Mouse (Mus musculus): Measurements from ENCODE around the gene B3gat1. TPM values are rescaled to one million over a fixed set of nuclear protein-coding genes. Genes with fewer than 3 reads are reported as not detected.

Gene B3gat1
- polyA plus RNA-seq, 2 experiments = 0.01 TPM; not detected in 1

DNA sequence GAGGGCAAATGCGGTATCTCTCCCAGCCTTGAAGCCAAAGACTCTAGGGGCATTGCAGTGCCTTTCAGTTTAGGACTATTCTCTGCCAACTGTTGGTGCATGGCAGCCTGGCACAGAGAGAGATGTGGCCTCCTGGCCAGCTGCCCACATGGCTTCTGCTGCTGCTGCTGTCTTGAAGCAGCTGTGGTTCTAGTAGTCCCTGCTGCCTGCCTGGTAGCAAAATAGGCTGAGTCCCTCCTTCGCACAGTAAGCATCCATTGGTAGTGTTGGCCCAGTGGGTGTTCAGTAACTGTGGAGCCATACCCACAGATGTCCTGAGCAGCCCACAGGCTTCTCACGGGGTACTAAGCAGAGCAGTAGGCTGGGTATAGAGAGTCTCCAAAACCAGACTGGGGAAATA, 9.3 kb downstream of the B3gat1 start:
- no peaks in the 10 kb centered on the region for H3K4me1 ChIP-seq (replicated peaks; ENCODE audit: control insufficient read depth in 2 of 2, insufficient read depth in 2 of 2, low read length in 1 of 2)
- no peaks in the 10 kb centered on the region for H3K9me3 ChIP-seq (ENCODE audit: control insufficient read depth, low read length)
- no peaks in the 10 kb centered on the region for H3K27me3 ChIP-seq (ENCODE audit: control insufficient read depth, insufficient read depth, low read length)
- H3K27ac ChIP-seq = no peak overlapping the region
- H3K36me3 ChIP-seq (replicated peaks; ENCODE audit: control insufficient read depth, insufficient read depth, low read depth) = no peaks in the 10 kb centered on the region
- no peak overlapping the region for H3K4me3 ChIP-seq (ENCODE audit: insufficient read depth in 1 of 2, low read depth in 2 of 2, low read length in 2 of 2)
- H3K9ac ChIP-seq (replicated peaks) = no peak overlapping the region
- TF ChIP-seq CTCF (IDR thresholded peaks at IDR 0.05; ENCODE audit: low read depth) (no peak), EP300 (IDR thresholded peaks at IDR 0.05; ENCODE audit: low read depth) (no peak)
- no peak overlapping the region for H3K4me2 ChIP-seq (ENCODE audit: low read depth)
- 45% methylated on average over 3 of the region's 3 CpGs for WGBS (ENCODE audit: insufficient replicate concordance)
- ATAC-seq (ENCODE audit: insufficient read depth) (no peak), DNase-seq (ENCODE audit: low read depth in 3 of 3, low spot score in 3 of 3) (no peak)

DNA sequence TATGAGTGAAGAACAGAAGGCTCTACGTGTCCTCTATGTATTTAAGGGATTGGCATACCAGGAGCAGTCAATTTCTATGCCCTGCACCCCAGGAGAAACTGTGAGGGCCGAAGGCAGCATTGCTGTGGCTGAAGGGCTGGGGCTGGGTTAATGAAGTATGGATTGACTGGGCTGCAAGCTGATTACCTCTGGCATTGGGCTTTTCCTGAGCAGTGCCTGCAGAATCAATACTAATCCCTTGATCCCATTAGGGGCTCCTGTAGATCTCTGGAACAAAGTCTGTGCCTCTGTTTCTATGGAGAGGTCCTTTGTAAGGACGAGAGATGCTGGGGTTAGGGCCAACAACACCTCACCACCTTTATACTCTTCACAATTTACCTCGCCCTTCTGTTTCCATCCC, 13.6 kb downstream of the B3gat1 start:
- H3K9ac ChIP-seq (replicated peaks) = no peak overlapping the region
- no peaks in the 10 kb centered on the region for H3K36me3 ChIP-seq (replicated peaks; ENCODE audit: control insufficient read depth, insufficient read depth, low read depth)
- no peak overlapping the region for H3K27ac ChIP-seq
- H3K4me3 ChIP-seq (ENCODE audit: insufficient read depth in 1 of 2, low read depth in 2 of 2, low read length in 2 of 2) = no peak overlapping the region
- no peak for TF ChIP-seq EP300 (IDR thresholded peaks at IDR 0.05; ENCODE audit: low read depth)
- no peak for TF ChIP-seq CTCF (IDR thresholded peaks at IDR 0.05; ENCODE audit: low read depth)
- DNase-seq (ENCODE audit: low read depth in 3 of 3, low spot score in 3 of 3) (no peak), ATAC-seq (ENCODE audit: insufficient read depth) (no peak)
- no peak overlapping the region for H3K4me2 ChIP-seq (ENCODE audit: low read depth)
- H3K4me1 ChIP-seq (replicated peaks; ENCODE audit: control insufficient read depth in 2 of 2, insufficient read depth in 2 of 2, low read length in 1 of 2) = no peaks in the 10 kb centered on the region
- H3K9me3 ChIP-seq (ENCODE audit: control insufficient read depth, low read length) = no peaks in the 10 kb centered on the region
- 38% methylated on average over 4 of the region's 4 CpGs for WGBS (ENCODE audit: insufficient replicate concordance)
- no peaks in the 10 kb centered on the region for H3K27me3 ChIP-seq (ENCODE audit: control insufficient read depth, insufficient read depth, low read length)

DNA sequence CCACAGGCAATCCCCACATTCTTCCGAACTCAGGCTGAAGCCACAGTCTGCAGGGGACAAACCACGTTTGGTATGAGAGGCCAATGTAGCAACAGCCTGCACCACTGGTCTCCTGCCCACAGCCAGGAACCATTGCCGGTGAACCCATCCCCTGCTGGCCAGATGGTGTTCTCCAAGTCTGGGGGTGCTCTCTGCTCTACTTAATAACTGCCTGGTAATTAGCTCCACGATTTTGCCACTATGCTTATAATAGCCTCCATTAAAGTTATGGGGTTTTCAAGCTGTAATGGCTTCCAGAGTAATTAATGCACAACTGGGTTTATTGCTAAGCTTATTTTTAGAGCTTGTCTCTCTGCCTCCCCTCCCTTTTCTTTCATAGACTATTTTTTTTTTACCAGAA, 15.4 kb downstream of the B3gat1 start:
- Histone ChIP-seq H3K36me3 (replicated peaks; ENCODE audit: control insufficient read depth, insufficient read depth, low read depth) (no peaks in the 10 kb centered on the region), H3K4me2 (ENCODE audit: low read depth) (no peak overlapping the region), H3K4me3 (ENCODE audit: insufficient read depth in 1 of 2, low read depth in 2 of 2, low read length in 2 of 2) (no peak overlapping the region), H3K27me3 (ENCODE audit: control insufficient read depth, insufficient read depth, low read length) (no peaks in the 10 kb centered on the region), H3K27ac (no peak overlapping the region), H3K4me1 (replicated peaks; ENCODE audit: control insufficient read depth in 2 of 2, insufficient read depth in 2 of 2, low read length in 1 of 2) (no peaks in the 10 kb centered on the region), H3K9ac (replicated peaks) (no peak overlapping the region), H3K9me3 (ENCODE audit: control insufficient read depth, low read length) (no peaks in the 10 kb centered on the region)
- ATAC-seq (ENCODE audit: insufficient read depth) = no peak
- no peak for DNase-seq (ENCODE audit: low read depth in 3 of 3, low spot score in 3 of 3)
- WGBS (ENCODE audit: insufficient replicate concordance) = 56% methylated on average over 4 of the region's 4 CpGs
- TF ChIP-seq CTCF (IDR thresholded peaks at IDR 0.05; ENCODE audit: low read depth) = no peak
- no peak for TF ChIP-seq EP300 (IDR thresholded peaks at IDR 0.05; ENCODE audit: low read depth)

DNA sequence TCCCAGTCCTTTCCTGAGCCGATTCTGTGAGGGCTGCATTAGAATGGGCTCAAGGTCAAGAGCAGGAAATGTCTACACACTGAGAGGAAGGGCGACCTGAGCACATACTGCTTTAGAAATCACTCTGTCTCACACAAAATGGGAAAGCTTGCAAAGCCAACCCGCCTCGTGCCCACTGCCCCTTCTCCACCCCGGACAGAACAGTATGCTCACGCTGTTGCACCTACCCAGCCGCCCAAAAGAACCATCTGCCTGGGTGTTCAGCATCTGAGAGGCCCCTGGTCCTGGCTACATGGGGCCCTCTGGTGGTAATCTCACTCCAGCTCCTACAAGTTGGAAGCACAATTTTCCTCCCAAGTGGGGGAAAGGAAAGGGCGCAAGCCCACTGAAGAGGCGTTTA, 26.6 kb downstream of the B3gat1 start:
- Histone ChIP-seq H3K4me1 (replicated peaks; ENCODE audit: control insufficient read depth in 2 of 2, insufficient read depth in 2 of 2, low read length in 1 of 2) (no peaks in the 10 kb centered on the region), H3K4me2 (ENCODE audit: low read depth) (no peak overlapping the region), H3K27me3 (ENCODE audit: control insufficient read depth, insufficient read depth, low read length) (no peaks in the 10 kb centered on the region), H3K27ac (no peak overlapping the region), H3K9ac (replicated peaks) (no peak overlapping the region), H3K4me3 (ENCODE audit: insufficient read depth in 1 of 2, low read depth in 2 of 2, low read length in 2 of 2) (no peak overlapping the region), H3K9me3 (ENCODE audit: control insufficient read depth, low read length) (no peaks in the 10 kb centered on the region), H3K36me3 (replicated peaks; ENCODE audit: control insufficient read depth, insufficient read depth, low read depth) (no peaks in the 10 kb centered on the region)
- DNase-seq (ENCODE audit: low read depth in 3 of 3, low spot score in 3 of 3) (no peak), ATAC-seq (ENCODE audit: insufficient read depth) (no peak)
- TF ChIP-seq EP300 (IDR thresholded peaks at IDR 0.05; ENCODE audit: low read depth) (no peak), CTCF (IDR thresholded peaks at IDR 0.05; ENCODE audit: low read depth) (no peak)
- 26% methylated on average over 9 of the region's 9 CpGs for WGBS (ENCODE audit: insufficient replicate concordance)

DNA sequence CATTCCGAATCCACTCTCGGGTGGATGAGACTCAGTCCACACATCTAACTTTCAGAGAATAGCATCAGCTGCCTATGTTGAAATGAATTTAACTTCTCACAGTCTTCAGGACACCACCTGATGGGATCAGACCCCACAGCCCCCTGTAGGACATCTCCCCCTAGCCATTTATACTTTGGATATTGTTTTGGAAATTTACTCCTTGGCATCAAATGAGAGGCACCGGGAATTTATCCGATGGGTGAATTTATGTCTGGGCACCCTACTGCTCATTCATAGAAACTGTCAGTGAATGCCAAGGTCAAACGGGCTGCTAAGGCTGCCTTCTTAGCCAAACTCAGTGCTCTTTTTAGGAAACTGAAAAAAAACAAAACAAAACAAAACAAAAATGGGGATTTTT, 27.0 kb downstream of the B3gat1 start:
- TF ChIP-seq CTCF (IDR thresholded peaks at IDR 0.05; ENCODE audit: low read depth) (no peak), EP300 (IDR thresholded peaks at IDR 0.05; ENCODE audit: low read depth) (no peak)
- no peak for DNase-seq (ENCODE audit: low read depth in 3 of 3, low spot score in 3 of 3)
- H3K4me1 ChIP-seq (replicated peaks; ENCODE audit: control insufficient read depth in 2 of 2, insufficient read depth in 2 of 2, low read length in 1 of 2) = no peaks in the 10 kb centered on the region
- H3K27ac ChIP-seq = no peak overlapping the region
- no peak overlapping the region for H3K9ac ChIP-seq (replicated peaks)
- H3K9me3 ChIP-seq (ENCODE audit: control insufficient read depth, low read length) = no peaks in the 10 kb centered on the region
- no peak overlapping the region for H3K4me2 ChIP-seq (ENCODE audit: low read depth)
- WGBS (ENCODE audit: insufficient replicate concordance) = 67% methylated on average over 5 of the region's 5 CpGs
- no peaks in the 10 kb centered on the region for H3K36me3 ChIP-seq (replicated peaks; ENCODE audit: control insufficient read depth, insufficient read depth, low read depth)
- no peak for ATAC-seq (ENCODE audit: insufficient read depth)
- H3K27me3 ChIP-seq (ENCODE audit: control insufficient read depth, insufficient read depth, low read length) = no peaks in the 10 kb centered on the region
- no peak overlapping the region for H3K4me3 ChIP-seq (ENCODE audit: insufficient read depth in 1 of 2, low read depth in 2 of 2, low read length in 2 of 2)

Measured in liver, embryonic 14.5 days (tissue).